Mouse (Mus musculus): ENCODE data around the gene Fermt2. TPM values are rescaled to one million over a fixed set of nuclear protein-coding genes. Genes with fewer than 3 reads are reported as not detected.

The Fermt2 gene
- 100 to 1,000 TPM in 3 of 4 experiments, 10 to 100 TPM in 1; 94.1 to 107 (median 101) TPM for total RNA-seq (2022)

GRCm38 (mm10) chr14:45529411-45530363 is at the start of gene Fermt2:
Fermt2 (minus strand) TSS chr14:45530118.
- DNase-seq (ENCODE audit: low spot score in 2 of 2), result peak; percentile 61 to 77

- peak in 1 of 2 experiments; percentile 68 for DNase-seq (ENCODE audit: low spot score in 2 of 2)
Measured at GRCm38 (mm10) chr14:45566066-45566937, 36.4 kb upstream of the Fermt2 start.

GRCm38 (mm10) chr14:45565216-45566065 is 35.5 kb upstream of the Fermt2 start:
- peak; percentile 41 to 54 for DNase-seq (ENCODE audit: low spot score in 2 of 2)

- peak in 1 of 2 experiments; percentile 41 for DNase-seq (ENCODE audit: low spot score in 2 of 2)
Measured at GRCm38 (mm10) chr14:45563577-45563976, 33.7 kb upstream of the Fermt2 start.

- peak; percentile 48 to 51 for DNase-seq (ENCODE audit: low spot score in 2 of 2)
Measured at GRCm38 (mm10) chr14:45561681-45562080, 31.8 kb upstream of the Fermt2 start.

GRCm38 (mm10) chr14:45559018-45559417 is 29.1 kb upstream of the Fermt2 start:
- DNase-seq (ENCODE audit: low spot score in 2 of 2), result no peak

GRCm38 (mm10) chr14:45554336-45554735 is 24.4 kb upstream of the Fermt2 start:
- no peak for DNase-seq (ENCODE audit: low spot score in 2 of 2)

GRCm38 (mm10) chr14:45553854-45554253 is 23.9 kb upstream of the Fermt2 start:
- DNase-seq (ENCODE audit: low spot score in 2 of 2), result peak; percentile 74 to 75

- DNase-seq (ENCODE audit: low spot score in 2 of 2), result no peak
Measured at GRCm38 (mm10) chr14:45552431-45552830, 22.5 kb upstream of the Fermt2 start.

- peak in 1 of 2 experiments; percentile 38 for DNase-seq (ENCODE audit: low spot score in 2 of 2)
Measured at GRCm38 (mm10) chr14:45551121-45551768, 21.3 kb upstream of the Fermt2 start.

GRCm38 (mm10) chr14:45550010-45550647 is 20.2 kb upstream of the Fermt2 start:
- no peak for DNase-seq (ENCODE audit: low spot score in 2 of 2)

GRCm38 (mm10) chr14:45548118-45548517 is 18.2 kb upstream of the Fermt2 start:
- DNase-seq (ENCODE audit: low spot score in 2 of 2), result no peak

- DNase-seq (ENCODE audit: low spot score in 2 of 2), result no peak
Measured at GRCm38 (mm10) chr14:45544905-45545304, 15.0 kb upstream of the Fermt2 start.

- no peak for DNase-seq (ENCODE audit: low spot score in 2 of 2)
Measured at GRCm38 (mm10) chr14:45544026-45544425, 14.1 kb upstream of the Fermt2 start.

GRCm38 (mm10) chr14:45539659-45540468 is 9.9 kb upstream of the Fermt2 start:
- peak; percentile 72 to 77 for DNase-seq (ENCODE audit: low spot score in 2 of 2)

- no peak for DNase-seq (ENCODE audit: low spot score in 2 of 2)
Measured at GRCm38 (mm10) chr14:45530364-45531345, 737 bp upstream of the Fermt2 start.

- no peak for DNase-seq (ENCODE audit: low spot score in 2 of 2)
Measured at GRCm38 (mm10) chr14:45528861-45529260, 1.1 kb downstream of the Fermt2 start.

- DNase-seq (ENCODE audit: low spot score in 2 of 2), result no peak
Measured at GRCm38 (mm10) chr14:45515771-45516170, 14.1 kb downstream of the Fermt2 start.

Data from layer of hippocampus, adult 8-10 months (tissue).